Mouse (Mus musculus): ENCODE measurements at regions not wholly inside any gene's neighbourhood (a gene's known extent, or its start where the extent isn't known, plus 50 kb on each side); places are given as distances from the start of the nearest gene placed in this dataset.

GRCm38 (mm10) chr10:123997260-123997659 lies 733.5 kb downstream of the Fam19a2 start:
- no peak for DNase-seq

- no peak for DNase-seq
Measured at GRCm38 (mm10) chr10:123998959-123999358, 735.2 kb downstream of the Fam19a2 start.

- no peak for DNase-seq
Measured at GRCm38 (mm10) chr10:124045031-124045430, 781.2 kb downstream of the Fam19a2 start.

- no peak for DNase-seq
Measured at GRCm38 (mm10) chr10:124045791-124046190, 782.0 kb downstream of the Fam19a2 start.

- no peak for DNase-seq
Measured at GRCm38 (mm10) chr10:124082756-124083155, 819.0 kb downstream of the Fam19a2 start.

- no peak for DNase-seq
Measured at GRCm38 (mm10) chr10:124090547-124090946, 826.8 kb downstream of the Fam19a2 start.

GRCm38 (mm10) chr10:124091364-124091763 lies 827.6 kb downstream of the Fam19a2 start:
- DNase-seq: no peak

GRCm38 (mm10) chr10:124119585-124119984 lies 855.8 kb downstream of the Fam19a2 start:
- no peak for DNase-seq

GRCm38 (mm10) chr10:124138456-124138855 lies 874.7 kb downstream of the Fam19a2 start:
- no peak for DNase-seq

- DNase-seq: no peak
Measured at GRCm38 (mm10) chr10:124142336-124142735, 878.5 kb downstream of the Fam19a2 start.

GRCm38 (mm10) chr10:124146751-124147469 lies 883.1 kb downstream of the Fam19a2 start:
- DNase-seq: no peak

GRCm38 (mm10) chr10:124163441-124163840 lies 899.6 kb downstream of the Fam19a2 start:
- no peak for DNase-seq

GRCm38 (mm10) chr10:124175598-124175997 lies 911.8 kb downstream of the Fam19a2 start:
- DNase-seq: no peak

- DNase-seq: no peak
Measured at GRCm38 (mm10) chr10:124208317-124208716, 944.5 kb downstream of the Fam19a2 start.

- no peak for DNase-seq
Measured at GRCm38 (mm10) chr10:124219461-124219860, 955.7 kb downstream of the Fam19a2 start.

- no peak for DNase-seq
Measured at GRCm38 (mm10) chr10:124222068-124222467, 958.3 kb downstream of the Fam19a2 start.

- no peak for DNase-seq
Measured at GRCm38 (mm10) chr10:124227061-124227460, 963.3 kb downstream of the Fam19a2 start.

GRCm38 (mm10) chr10:124249358-124249757 lies 985.6 kb downstream of the Fam19a2 start:
- DNase-seq: no peak

GRCm38 (mm10) chr10:124250004-124250403 lies 986.2 kb downstream of the Fam19a2 start:
- DNase-seq: no peak

GRCm38 (mm10) chr10:124288301-124288995 lies 1024.7 kb downstream of the Fam19a2 start:
- DNase-seq: no peak

- no peak for DNase-seq
Measured at GRCm38 (mm10) chr10:124297198-124297677, 1033.4 kb downstream of the Fam19a2 start.

- no peak for DNase-seq
Measured at GRCm38 (mm10) chr10:124304683-124305082, 1040.9 kb downstream of the Fam19a2 start.

GRCm38 (mm10) chr10:124305644-124306043 lies 1041.8 kb downstream of the Fam19a2 start:
- no peak for DNase-seq

GRCm38 (mm10) chr10:124318761-124319160 lies 1055.0 kb downstream of the Fam19a2 start:
- no peak for DNase-seq

All from cerebellum, postnatal 36 days (tissue).